ENCODE assay signal across 13 mouse cellular contexts in genomic region chrX:12530406-12531311, GRCm38 (mm10).
"Had no signal": no experiment of that assay in that cellular context is flagged by ENCODE, and none has a peak within 500 bp of the region (broad histone marks: within the 10 kb centered on the region; RNA-seq: fewer than 3 reads in every experiment).

No protein-coding gene starts in this region.

- H3K9ac ChIP-seq: limb, embryonic 12.5 days; liver, embryonic 14.5 days; midbrain, embryonic 12.5 days; neural tube, embryonic 13.5 days had no signal

- H3K4me1 ChIP-seq: midbrain, embryonic 12.5 days; neural tube, embryonic 13.5 days had no signal

- H3K9me3 ChIP-seq: limb, embryonic 12.5 days; midbrain, embryonic 12.5 days; neural tube, embryonic 13.5 days had no signal

- DNase-seq: kidney, adult 8-10 months; kidney, postnatal 36 days; lung, adult 2 months; lung, postnatal 4 days; thymus, adult 18-20 months; thymus, postnatal 25 days had no signal

- H3K36me3 ChIP-seq: limb, embryonic 12.5 days; midbrain, embryonic 12.5 days; neural tube, embryonic 13.5 days had no signal

- H3K4me3 ChIP-seq: limb, embryonic 12.5 days; megakaryocyte, embryonic 14.5 days; midbrain, embryonic 12.5 days; neural tube, embryonic 13.5 days had no signal

- H3K27me3 ChIP-seq: midbrain, embryonic 12.5 days; neural tube, embryonic 13.5 days had no signal

- H3K4me2 ChIP-seq: limb, embryonic 12.5 days; midbrain, embryonic 12.5 days; neural tube, embryonic 13.5 days had no signal

- ATAC-seq: lung, postnatal 0 days; midbrain, embryonic 16.5 days had no signal

- H3K27ac ChIP-seq: limb, embryonic 12.5 days; liver, embryonic 14.5 days; midbrain, embryonic 12.5 days; neural tube, embryonic 13.5 days had no signal
